Mouse (Mus musculus) testis, adult 2 months (tissue): ENCODE results near the gene Heca.

Experiments used
- CTCF ChIP-seq: fragments of 200-500 bp; IDR thresholded peaks from 2 replicates; pipeline ENCODE4 v1.5.1; 2012; ENCODE audit warnings: low read depth, mild to moderate bottlenecking, inconsistent platforms, low read length, moderate library complexity; ENCODE audit not compliant: control insufficient read depth, insufficient read depth, insufficient replicate concordance
- POLR2A ChIP-seq: fragments of 200-500 bp; IDR thresholded peaks from 2 replicates; pipeline ENCODE4 v1.6.1; 2012; ENCODE audit warnings: low read depth, mild to moderate bottlenecking, inconsistent platforms, low read length, moderate library complexity; ENCODE audit not compliant: control insufficient read depth

- TF ChIP-seq POLR2A = no peak
- no peak for TF ChIP-seq CTCF
These were observed 40.1 kb upstream of the Heca start for GRCm38 (mm10) chr10:17987823-17988423.
